Mouse (Mus musculus): ENCODE measurements at regions not wholly inside any gene's neighbourhood (a gene's known extent, or its start where the extent isn't known, plus 50 kb on each side); places are given as distances from the start of the nearest gene placed in this dataset.

- DNase-seq (ENCODE audit: inconsistent ontology term) = no peak
These were observed 60.8 kb downstream of the Mis18a start for GRCm38 (mm10) chr16:90666271-90666986.

DNA sequence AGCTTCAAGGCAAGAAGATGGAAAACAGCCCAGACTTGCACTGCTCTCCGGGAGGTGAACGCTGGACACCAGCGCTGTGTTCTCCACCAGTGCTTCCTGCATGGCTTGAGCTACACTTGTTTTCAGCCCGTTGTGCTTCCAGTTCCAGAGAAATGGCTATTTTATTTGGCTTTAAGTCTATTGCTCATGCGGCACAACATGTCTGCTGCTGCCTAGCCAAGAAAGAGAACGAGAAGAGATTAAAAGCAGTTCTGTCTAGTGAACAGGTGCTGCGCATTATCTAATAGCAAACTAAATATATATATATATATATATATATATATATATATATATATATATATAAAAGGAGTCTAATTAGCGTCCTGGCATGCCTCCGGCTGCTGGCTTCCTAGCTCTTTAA is 63.1 kb downstream of the Mis18a start:
- DNase-seq (ENCODE audit: inconsistent ontology term) = no peak

DNA sequence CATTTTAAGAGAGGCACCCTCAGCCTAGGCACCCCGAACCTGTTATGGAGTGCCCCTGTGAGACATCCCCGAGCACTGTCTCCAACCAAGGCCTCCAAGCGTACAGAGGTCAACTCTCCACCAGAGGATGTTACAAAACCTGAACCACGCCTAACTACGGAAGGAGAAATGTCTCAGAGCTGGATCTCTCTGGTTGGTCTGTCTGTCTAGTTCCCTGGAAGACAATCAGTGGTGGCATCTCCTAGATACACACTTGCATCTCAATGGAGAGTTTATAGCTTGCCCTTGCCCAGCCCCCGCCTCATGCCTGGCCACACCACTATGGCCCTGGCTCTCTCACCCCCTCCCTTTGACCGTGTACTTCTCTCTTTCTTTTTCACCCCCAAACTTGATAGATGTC is 69.2 kb downstream of the Mis18a start:
- DNase-seq (ENCODE audit: inconsistent ontology term) = no peak

- no peak for DNase-seq (ENCODE audit: inconsistent ontology term)
These were observed 70.2 kb downstream of the Mis18a start for GRCm38 (mm10) chr16:90657027-90657426.

DNA sequence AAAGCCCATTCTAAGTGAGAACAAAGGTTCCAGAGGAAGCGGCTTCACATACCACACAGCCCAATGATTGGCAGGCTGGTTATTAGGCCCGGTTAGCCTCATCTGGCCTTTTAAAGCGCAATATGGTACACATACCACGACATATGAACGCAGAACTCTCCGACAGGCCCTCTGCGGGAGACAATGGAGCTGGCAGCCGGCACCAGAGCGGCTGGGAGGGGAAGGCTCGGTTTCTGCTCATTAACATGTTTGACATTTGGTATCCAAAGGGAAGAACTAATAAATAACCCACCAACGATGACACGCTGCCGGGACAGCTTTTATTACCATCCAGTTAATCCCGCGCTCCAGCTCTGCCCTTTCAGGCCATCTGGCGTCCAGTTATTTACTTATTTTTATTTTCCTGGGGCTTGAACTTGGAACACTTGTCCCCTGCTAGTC is 70.6 kb downstream of the Mis18a start:
- peak; percentile 41 for DNase-seq (ENCODE audit: inconsistent ontology term)

GRCm38 (mm10) chr16:90654853-90655252 is 72.4 kb downstream of the Mis18a start:
- no peak for DNase-seq (ENCODE audit: inconsistent ontology term)

DNA sequence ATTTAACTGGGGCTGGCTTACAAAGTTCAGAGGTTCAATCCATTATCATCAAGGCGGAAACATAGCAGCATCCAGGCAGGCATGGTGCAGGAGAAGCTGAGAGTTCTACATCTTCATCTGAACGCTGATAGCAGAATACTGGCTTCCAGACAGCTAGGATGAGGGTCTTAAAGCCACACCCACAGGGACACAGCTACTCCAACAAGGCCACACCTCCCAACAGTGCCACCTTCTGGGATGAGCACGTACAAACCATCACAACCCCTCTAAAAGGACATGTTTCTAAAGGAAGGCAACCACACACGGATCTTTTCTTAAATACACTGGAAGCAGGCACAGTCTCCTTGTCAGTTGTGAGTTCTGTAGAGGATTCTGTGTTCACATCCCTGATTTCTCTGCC is 74.4 kb downstream of the Mis18a start:
- DNase-seq (ENCODE audit: inconsistent ontology term) = no peak

GRCm38 (mm10) chr16:90648161-90648560 is 79.0 kb downstream of the Mis18a start:
- peak; percentile 93 for DNase-seq (ENCODE audit: inconsistent ontology term)

- DNase-seq (ENCODE audit: inconsistent ontology term) = no peak
These were observed 84.5 kb downstream of the Mis18a start for GRCm38 (mm10) chr16:90642671-90643070.

GRCm38 (mm10) chr16:90635216-90635615 is 92.0 kb downstream of the Mis18a start:
- no peak for DNase-seq (ENCODE audit: inconsistent ontology term)

GRCm38 (mm10) chr16:90629976-90630375 is 97.2 kb downstream of the Mis18a start:
- peak; percentile 61 for DNase-seq (ENCODE audit: inconsistent ontology term)

- no peak for DNase-seq (ENCODE audit: inconsistent ontology term)
These were observed 97.9 kb downstream of the Mis18a start for GRCm38 (mm10) chr16:90629121-90629930.

GRCm38 (mm10) chr16:90628605-90629120 is 98.5 kb downstream of the Mis18a start:
- no peak for DNase-seq (ENCODE audit: inconsistent ontology term)

DNA sequence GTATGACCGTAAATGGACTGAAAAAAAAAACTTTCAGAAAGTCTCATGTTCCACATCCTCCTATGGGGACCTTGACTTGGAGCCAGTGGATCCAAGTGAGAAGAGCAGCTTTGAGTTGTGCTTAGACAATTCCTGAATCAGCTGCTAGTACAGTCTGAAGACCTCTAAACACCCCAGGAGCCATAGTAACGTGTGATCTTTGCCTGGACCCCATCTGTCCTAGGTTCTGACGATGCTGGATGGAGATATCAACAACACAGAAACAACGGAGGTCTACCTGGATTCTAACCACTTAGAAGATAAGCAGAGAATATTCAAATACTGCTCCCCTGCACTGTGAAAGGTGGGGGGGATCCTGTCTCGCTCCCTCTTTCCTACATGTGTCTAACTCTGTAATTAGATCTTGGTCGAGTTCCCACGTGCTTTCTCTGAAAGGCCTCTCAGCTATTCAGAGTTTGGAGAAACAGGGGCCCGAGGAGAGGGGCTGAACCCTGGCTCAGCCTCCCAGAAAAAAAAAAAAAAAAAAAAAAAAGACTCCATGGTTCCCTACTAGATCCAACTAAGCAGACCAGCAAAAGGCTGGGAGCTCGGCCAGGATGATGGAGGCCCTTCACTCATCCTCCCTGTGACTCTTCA is 101.1 kb downstream of the Mis18a start:
- DNase-seq (ENCODE audit: inconsistent ontology term) = no peak

GRCm38 (mm10) chr16:90625301-90626034 is 101.7 kb downstream of the Mis18a start:
- no peak for DNase-seq (ENCODE audit: inconsistent ontology term)

DNA sequence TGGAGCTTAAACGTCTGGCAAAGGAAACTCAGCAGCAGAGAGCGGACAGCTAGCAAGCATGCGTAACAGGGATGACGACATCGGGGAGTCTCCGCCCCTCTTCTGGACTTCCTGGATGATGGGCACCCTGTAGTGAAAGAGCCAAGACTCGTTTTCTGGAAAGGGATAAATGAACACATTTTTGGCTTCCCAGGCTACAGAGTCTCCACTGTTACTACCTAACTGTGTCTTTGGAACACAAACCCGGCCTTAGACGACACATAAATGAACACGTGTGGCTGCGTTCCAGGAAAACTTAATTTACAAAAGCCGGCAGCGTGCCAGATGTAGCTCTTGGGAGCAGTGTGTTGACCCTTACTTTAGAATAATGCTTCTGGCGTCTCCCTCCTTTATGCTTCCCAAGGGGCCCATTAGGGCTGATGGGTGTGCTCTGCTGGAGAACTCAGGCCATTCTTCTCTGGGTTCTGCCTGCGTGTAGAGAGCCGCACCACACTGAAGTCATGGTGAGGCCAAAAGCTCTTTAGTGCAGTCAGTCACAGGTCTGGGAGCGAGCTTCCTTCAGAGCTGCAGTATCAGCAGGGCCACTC is 103.1 kb downstream of the Mis18a start:
- DNase-seq (ENCODE audit: inconsistent ontology term) = peak; percentile 73

DNA sequence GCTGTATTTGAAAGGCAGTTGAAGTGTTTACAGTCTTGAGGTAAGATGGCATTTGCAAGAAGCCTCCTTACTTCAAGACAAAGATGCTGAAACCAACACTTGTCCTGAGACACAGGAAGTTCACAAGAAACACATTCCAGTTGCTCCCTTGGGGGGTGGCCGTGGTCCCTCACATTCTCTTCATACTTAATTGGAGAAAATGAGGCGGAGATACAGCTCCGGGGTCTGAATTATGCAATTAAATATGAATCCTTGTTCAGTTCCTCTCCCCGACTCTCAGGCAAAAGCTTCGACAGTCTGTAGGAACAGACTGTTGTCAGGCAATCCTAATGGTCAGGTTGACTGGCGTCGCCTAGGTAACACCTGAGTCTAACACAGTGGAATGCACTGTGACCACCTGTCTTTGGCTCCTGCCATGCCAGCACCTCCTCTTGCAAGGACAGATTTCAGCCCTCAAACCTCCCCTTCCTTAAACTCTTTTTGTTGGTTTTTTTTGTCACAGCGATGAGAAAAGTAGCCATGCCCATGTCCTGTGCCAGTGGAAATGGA is 104.5 kb downstream of the Mis18a start:
- peak; percentile 29 for DNase-seq (ENCODE audit: inconsistent ontology term)

- peak; percentile 40 for DNase-seq (ENCODE audit: inconsistent ontology term)
These were observed 105.3 kb downstream of the Mis18a start for GRCm38 (mm10) chr16:90621761-90622411.

GRCm38 (mm10) chr16:90619565-90620311 is 107.5 kb downstream of the Mis18a start:
- no peak for DNase-seq (ENCODE audit: inconsistent ontology term)

DNA sequence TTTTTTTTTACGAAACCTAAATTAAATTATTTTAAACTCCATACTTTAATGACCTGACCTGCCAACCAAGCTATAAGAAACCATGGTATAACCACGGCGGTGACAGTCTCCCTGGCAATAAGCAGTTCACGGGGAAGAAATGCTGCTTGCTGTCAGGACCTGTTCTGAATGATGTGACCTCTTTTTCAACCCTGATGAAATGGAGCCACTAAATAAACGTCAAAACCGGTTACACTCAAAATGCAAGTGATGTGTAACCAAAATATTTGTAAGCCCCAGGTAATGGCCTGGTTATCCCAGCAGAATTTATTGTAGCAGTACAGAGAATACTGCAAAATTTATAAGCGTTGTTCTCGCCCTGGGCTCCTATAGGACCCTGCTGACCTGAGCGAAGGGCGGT is 111.4 kb downstream of the Mis18a start:
- peak; percentile 48 for DNase-seq (ENCODE audit: inconsistent ontology term)

Measured in Muller cell, postnatal 12 days (primary cell).